Mouse (Mus musculus) ES-CJ7 (cell line): ENCODE data around the gene Cbfa2t2.

Source experiments
- DNase-seq: peaks from one replicate; pipeline ENCODE4 v3.0.0; 2011; ENCODE audit warnings: low read depth, low spot score

The Cbfa2t2 gene

DNA sequence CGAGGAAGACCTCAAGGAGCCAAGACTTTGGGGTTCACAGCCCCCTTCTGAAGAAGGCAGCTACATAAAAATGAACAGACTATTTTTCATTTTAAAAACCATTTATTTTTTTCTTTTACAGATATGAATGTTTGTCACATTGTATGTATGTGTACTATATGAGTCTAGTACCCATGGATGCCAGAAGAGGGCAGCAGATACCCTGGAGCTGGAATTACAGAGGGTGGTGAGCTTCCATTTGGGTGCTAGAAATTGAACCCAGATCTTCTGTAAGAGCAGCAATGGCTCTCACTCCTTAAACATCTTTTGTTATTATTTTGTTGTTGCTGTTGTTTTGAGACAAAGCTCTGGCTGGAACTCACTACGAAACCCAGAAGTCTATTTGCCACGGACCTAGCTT lies 10.8 kb upstream of the Cbfa2t2 start:
- peak; percentile 75 for DNase-seq

DNA sequence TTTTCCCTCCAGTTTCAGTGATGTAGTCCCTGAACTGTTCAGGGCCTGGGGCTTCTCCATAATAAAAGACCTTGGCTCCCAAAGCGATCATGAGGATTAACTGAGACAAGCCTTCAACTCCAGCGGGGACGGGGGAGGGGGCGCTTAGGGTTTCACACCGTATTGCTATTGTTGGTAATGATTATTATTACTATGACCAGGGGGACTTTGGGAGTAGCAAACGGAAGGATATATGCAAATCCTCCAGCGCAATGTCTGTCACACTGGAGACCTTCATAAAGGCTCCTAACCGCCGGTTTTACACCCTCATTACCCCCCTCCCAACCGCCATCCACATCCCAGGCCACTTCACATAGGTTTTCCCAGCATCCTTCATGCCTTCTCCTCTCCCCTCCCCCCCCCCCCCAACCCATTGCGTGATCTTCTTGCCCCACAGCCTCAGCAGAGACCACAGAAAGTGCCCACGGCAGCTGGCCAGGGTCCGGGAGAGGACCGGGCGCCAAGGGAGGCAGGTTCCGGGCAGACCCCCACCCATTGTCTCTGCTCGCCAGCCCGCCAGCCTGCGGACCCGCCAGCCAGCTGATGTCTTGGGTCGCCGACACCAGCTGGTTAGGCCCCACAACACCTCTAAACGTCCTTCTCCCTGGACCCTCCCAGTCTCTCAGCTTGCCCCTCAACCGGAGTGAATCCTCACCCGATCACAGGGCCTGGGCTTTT lies 9.9 kb upstream of the Cbfa2t2 start:
- peak; percentile 99 for DNase-seq

DNA sequence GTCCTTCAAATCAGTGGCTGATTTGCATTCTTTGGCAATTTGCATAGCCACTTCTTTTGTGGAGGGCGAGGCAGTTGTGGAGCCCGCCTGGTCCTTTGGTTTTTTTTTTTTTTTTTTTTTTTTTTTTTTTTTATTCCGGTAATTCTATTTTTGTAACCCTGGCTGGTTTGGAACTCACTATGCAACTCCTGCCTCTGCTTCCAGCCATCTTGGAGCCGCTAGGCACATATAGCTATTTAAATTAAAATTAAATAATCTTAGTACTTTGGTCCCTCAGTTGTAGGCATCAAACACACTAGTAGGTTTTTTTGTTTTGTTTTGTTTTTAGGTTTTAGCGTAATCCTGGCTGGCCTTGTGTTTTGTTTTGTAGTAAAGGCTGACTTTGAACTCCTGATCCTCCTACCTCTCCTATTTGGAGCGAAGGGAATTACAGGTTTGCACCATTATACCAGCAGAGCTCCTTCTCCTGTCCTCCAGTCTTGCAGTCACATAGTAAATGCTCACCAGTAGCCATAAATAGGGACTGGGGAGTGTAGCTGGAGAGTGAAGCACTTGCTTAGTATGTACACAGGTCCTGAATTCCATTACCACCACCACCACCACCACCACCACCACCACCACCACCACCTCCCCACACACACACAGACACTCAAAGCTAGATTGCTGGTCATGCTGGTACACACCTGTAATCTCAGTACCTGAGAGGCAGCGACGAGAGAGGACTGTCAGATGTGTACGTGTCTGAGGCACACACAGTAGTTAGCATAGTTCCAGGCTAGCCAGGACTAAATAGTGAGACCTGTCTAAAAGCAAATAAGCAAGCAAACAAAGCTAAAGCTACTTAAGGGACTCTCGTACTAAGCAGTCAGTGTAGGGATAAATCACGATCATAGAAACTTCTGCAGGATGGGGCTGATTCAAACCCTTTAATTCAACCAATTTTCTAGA lies 9.1 kb upstream of the Cbfa2t2 start:
- DNase-seq = peak; percentile 66

GRCm38 (mm10) chr2:154427853-154428360 lies 8.4 kb upstream of the Cbfa2t2 start:
- peak; percentile 98 for DNase-seq

DNA sequence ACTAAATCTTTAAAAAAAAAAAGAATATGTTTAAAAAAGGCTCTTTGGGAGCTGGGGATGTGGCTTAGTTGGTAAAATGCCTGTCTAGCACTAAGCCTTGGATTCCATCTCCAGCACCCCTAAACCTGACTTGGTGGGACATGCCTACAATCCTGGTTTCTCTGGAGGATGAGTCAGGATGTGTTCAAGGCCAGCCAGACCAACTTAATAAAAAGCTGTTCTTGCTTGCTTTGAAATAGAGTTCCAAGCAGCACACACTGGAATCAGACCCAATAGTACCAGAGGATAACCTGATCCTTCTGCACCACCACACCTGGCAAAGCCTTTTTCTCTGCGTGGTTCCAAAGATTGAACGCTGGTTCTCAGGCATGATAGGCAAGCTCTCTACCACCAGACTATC lies 5.7 kb upstream of the Cbfa2t2 start:
- no peak for DNase-seq

- DNase-seq = no peak
Observed at GRCm38 (mm10) chr2:154432696-154433095, 3.6 kb upstream of the Cbfa2t2 start.

GRCm38 (mm10) chr2:154433391-154433790 lies 2.9 kb upstream of the Cbfa2t2 start:
- DNase-seq = no peak

GRCm38 (mm10) chr2:154434690-154435089 lies 1.6 kb upstream of the Cbfa2t2 start:
- DNase-seq = no peak

- peak; percentile 96 for DNase-seq
Observed at GRCm38 (mm10) chr2:154436076-154436457, 214 bp upstream of the Cbfa2t2 start.

- DNase-seq = no peak
Observed at GRCm38 (mm10) chr2:154437191-154437527, 878 bp downstream of the Cbfa2t2 start.

- DNase-seq = no peak
Observed at GRCm38 (mm10) chr2:154440453-154440852, 4.2 kb downstream of the Cbfa2t2 start.

- no peak for DNase-seq
Observed at GRCm38 (mm10) chr2:154447821-154448220, 11.5 kb downstream of the Cbfa2t2 start.

- DNase-seq = no peak
Observed at GRCm38 (mm10) chr2:154448633-154449032, 12.4 kb downstream of the Cbfa2t2 start.

DNA sequence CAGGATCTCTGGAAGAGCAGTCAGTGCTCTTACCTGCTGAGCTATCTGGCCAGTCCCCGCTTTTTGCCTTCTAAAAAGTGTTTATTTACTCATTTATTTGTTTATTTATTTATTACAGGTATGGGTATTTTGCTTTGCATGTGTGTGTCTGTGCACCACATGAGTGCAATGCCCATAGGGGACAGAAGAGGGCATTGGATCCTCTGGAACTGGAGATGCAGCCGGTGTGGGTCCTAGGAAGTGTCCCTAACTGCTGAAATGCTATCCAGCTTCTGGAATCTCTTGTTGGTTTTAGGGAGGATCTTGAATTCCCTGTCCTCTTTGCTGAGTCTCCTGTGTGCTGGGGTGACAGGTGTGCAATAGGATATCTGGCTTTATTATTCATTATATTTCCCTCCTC lies 16.7 kb downstream of the Cbfa2t2 start:
- DNase-seq = peak; percentile 50

GRCm38 (mm10) chr2:154454099-154454498 lies 17.8 kb downstream of the Cbfa2t2 start:
- no peak for DNase-seq

DNA sequence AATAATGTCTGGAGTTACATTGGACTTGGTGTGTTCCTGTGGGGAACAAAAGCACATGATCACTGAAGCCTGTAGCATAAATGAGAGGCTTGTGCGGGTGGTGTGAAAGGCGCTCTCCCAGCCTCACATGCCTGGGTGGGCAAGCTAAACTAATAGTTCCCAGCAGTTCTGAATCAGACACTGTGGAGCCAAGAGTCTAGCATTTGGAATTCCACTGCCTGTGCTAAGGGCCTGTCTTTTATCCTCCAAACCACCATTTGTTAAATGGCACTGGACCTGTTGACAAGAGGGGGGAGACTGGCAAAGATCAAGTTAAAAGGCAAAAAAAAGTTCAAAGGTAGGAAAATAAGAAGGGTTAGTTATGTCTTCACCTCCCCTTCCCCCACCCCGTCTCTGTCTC lies 18.3 kb downstream of the Cbfa2t2 start:
- DNase-seq = no peak

- no peak for DNase-seq
Observed at GRCm38 (mm10) chr2:154455776-154456175, 19.5 kb downstream of the Cbfa2t2 start.

DNA sequence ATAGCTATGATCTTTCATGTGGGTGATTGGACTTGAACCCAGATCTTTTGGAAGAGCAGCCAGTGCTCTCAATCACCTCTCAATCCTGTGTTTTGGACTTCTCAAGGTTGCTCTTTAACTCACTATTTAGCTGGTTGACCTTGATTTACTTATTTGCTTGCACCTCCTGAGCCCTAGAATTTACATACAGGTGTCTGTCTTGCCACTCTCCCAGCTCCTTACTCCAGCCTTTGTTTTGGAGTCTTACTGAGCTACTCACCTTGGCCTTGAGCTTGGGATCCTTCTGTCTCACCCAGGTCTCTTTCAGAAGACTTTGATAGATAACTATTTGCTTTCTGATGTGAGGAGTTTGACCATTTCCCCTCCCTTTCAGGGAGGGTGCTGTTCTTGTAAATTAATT lies 20.3 kb downstream of the Cbfa2t2 start:
- peak; percentile 53 for DNase-seq

DNA sequence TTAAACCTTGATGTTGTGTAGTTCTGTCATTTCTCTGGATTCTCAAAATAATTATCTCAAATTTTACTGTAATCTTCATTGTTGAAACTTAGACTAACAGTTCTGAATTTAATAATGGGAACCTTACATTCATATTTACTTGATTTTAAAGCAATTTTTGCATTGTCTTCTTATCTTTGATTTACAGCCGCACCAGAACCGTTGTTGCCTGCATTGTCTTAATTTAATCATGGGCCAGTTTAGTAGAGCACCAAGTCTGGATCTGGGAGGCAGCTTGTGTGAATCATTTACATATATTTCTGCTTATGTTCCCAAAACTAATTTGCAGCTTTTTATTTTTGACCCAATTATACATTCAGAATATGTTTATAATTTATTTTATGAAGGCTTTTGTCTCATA lies 23.0 kb downstream of the Cbfa2t2 start:
- DNase-seq = no peak

DNA sequence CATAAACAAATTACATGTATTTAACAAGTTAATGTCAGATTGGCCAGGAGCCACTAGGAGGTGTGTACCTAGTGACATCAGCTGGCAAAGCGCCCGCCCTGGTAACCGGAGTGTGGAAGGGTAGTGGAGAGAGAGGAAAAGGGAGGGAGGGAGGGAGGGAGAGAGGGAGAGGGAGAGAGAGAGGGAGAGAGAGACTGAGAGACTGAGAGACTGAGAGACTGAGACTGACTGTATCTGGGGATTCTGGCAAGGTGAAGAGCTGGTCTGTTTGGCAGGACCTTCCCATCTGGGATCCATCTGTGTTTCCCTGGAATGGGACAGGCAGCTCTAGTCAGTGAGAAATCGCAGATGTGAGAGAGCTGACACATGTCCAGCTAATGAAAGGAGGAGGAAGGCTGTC lies 23.6 kb downstream of the Cbfa2t2 start:
- DNase-seq = no peak

GRCm38 (mm10) chr2:154463621-154464198 lies 27.4 kb downstream of the Cbfa2t2 start:
- no peak for DNase-seq

DNA sequence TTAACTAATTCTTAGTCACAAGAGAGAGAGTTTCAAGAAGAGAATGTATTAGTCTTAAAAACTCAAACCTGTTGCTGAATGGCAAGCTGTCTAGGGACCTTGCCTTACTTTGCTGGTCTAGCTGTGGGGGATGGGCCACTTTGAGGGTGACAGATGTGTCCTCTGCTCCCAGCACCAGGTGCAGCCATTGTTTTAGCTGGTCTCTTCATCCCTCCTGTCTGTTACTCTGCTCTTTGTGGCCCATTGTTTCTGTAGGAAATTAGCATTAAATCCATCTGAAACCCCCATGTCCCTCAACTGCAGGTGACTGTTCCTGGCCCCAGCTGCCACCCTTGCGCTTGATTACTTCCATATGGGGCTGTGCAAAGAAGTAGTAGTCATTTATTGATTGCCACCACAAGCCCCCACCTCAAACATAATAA lies 29.6 kb downstream of the Cbfa2t2 start:
- DNase-seq = peak; percentile 85
